Mouse (Mus musculus): Measurements from ENCODE around the gene Cnot6l. TPM values are rescaled to one million over a fixed set of nuclear protein-coding genes. Genes with fewer than 3 reads are reported as not detected.

Gene Cnot6l
- 21.3 and 27.4 TPM in 2 replicates for polyA plus RNA-seq (2015; fragmentation: Nextera tagmentation; extraction: Ambion mirVana)

- peak within 1 kb of the TSS; percentile 99 for H3K27ac ChIP-seq (replicated peaks)
- H3K4me1 ChIP-seq: peaks cover 6% of the 10 kb centered on the region; the same call in 1 of the 2 replicates
- peak within 1 kb of the TSS; percentile 60 for H3K4me2 ChIP-seq (replicated peaks)
- no peaks in the 10 kb centered on the region for H3K9me3 ChIP-seq (replicated peaks)
- no peak for ATAC-seq (ENCODE audit: insufficient number of reproducible peaks, low FRiP score, low TSS enrichment, low read depth)
- peak within 1 kb of the TSS; percentile 97 for H3K4me3 ChIP-seq (replicated peaks)
- H3K27me3 ChIP-seq: no peaks in the 10 kb centered on the region
- 16% methylated on average over 5 of the region's 5 CpGs for WGBS
- no peaks in the 10 kb centered on the region for H3K36me3 ChIP-seq
- peak within 1 kb of the TSS; percentile 76; the same call in 1 of the 2 replicates for H3K9ac ChIP-seq
These were observed at the start of gene Cnot6l for GRCm38 (mm10) chr5:96164021-96164411. Cnot6l (minus strand) TSS chr5:96164171.

- H3K36me3 ChIP-seq: peaks cover 7% of the 10 kb centered on the region
- peak; percentile 97 for ATAC-seq (ENCODE audit: insufficient number of reproducible peaks, low FRiP score, low TSS enrichment, low read depth)
- no peaks in the 10 kb centered on the region for H3K27me3 ChIP-seq
- no peaks in the 10 kb centered on the region for H3K9me3 ChIP-seq (replicated peaks)
- peaks cover 9% of the 10 kb centered on the region for H3K4me1 ChIP-seq
- under 1% methylated on average over 35 of the region's 35 CpGs for WGBS
- peak overlapping the region; percentile 63 for H3K9ac ChIP-seq
- H3K4me2 ChIP-seq (replicated peaks): peak overlapping the region; percentile 67
- peak overlapping the region; percentile 92 for H3K27ac ChIP-seq (replicated peaks)
- peak overlapping the region; percentile 87 for H3K4me3 ChIP-seq (replicated peaks)
These were observed 46.1 kb upstream of the Cnot6l start for GRCm38 (mm10) chr5:96209916-96210583.

- H3K36me3 ChIP-seq: peaks cover 7% of the 10 kb centered on the region
- peak within 1 kb of the TSS; percentile 63 for H3K9ac ChIP-seq
- no peaks in the 10 kb centered on the region for H3K27me3 ChIP-seq
- H3K4me2 ChIP-seq (replicated peaks): peak within 1 kb of the TSS; percentile 67
- WGBS: 1% methylated on average over 17 of the region's 17 CpGs
- peak within 1 kb of the TSS; percentile 87 for H3K4me3 ChIP-seq (replicated peaks)
- no peaks in the 10 kb centered on the region for H3K9me3 ChIP-seq (replicated peaks)
- peaks cover 9% of the 10 kb centered on the region for H3K4me1 ChIP-seq
- H3K27ac ChIP-seq (replicated peaks): peak within 1 kb of the TSS; percentile 92
- peak; percentile 35; the same call in 1 of the 2 replicates for ATAC-seq (ENCODE audit: insufficient number of reproducible peaks, low FRiP score, low TSS enrichment, low read depth)
These were observed 45.5 kb upstream of the Cnot6l start, which contains the start of gene Mrpl1 for GRCm38 (mm10) chr5:96209459-96209858. Mrpl1 (plus strand) TSS chr5:96209493.

GRCm38 (mm10) chr5:96208543-96208942 is 44.6 kb upstream of the Cnot6l start:
- no peak for ATAC-seq (ENCODE audit: insufficient number of reproducible peaks, low FRiP score, low TSS enrichment, low read depth)
- Histone ChIP-seq H3K27ac (replicated peaks) (no peak overlapping the region), H3K36me3 (no peaks in the 10 kb centered on the region), H3K4me3 (replicated peaks) (no peak overlapping the region), H3K9ac (no peak overlapping the region), H3K4me2 (replicated peaks) (no peak overlapping the region), H3K4me1 (peaks cover 9% of the 10 kb centered on the region), H3K9me3 (replicated peaks) (no peaks in the 10 kb centered on the region), H3K27me3 (no peaks in the 10 kb centered on the region)
- WGBS: 48% methylated on average over 4 of the region's 4 CpGs

- H3K36me3 ChIP-seq: no peaks in the 10 kb centered on the region
- H3K4me3 ChIP-seq (replicated peaks): no peak overlapping the region
- H3K4me1 ChIP-seq: peaks cover 9% of the 10 kb centered on the region
- H3K27me3 ChIP-seq: no peaks in the 10 kb centered on the region
- H3K27ac ChIP-seq (replicated peaks): no peak overlapping the region
- no peak for ATAC-seq (ENCODE audit: insufficient number of reproducible peaks, low FRiP score, low TSS enrichment, low read depth)
- no peak overlapping the region for H3K4me2 ChIP-seq (replicated peaks)
- no peaks in the 10 kb centered on the region for H3K9me3 ChIP-seq (replicated peaks)
- H3K9ac ChIP-seq: no peak overlapping the region
- WGBS: 86% methylated on average over 2 of the region's 2 CpGs
These were observed 43.6 kb upstream of the Cnot6l start for GRCm38 (mm10) chr5:96207531-96207930.

- H3K4me2 ChIP-seq (replicated peaks): no peak overlapping the region
- no peak overlapping the region for H3K9ac ChIP-seq
- no peak overlapping the region for H3K4me3 ChIP-seq (replicated peaks)
- ATAC-seq (ENCODE audit: insufficient number of reproducible peaks, low FRiP score, low TSS enrichment, low read depth): no peak
- no peaks in the 10 kb centered on the region for H3K9me3 ChIP-seq (replicated peaks)
- 13% methylated on average over 2 of the region's 2 CpGs for WGBS
- H3K27ac ChIP-seq (replicated peaks): no peak overlapping the region
- H3K4me1 ChIP-seq: peaks cover 9% of the 10 kb centered on the region
- H3K36me3 ChIP-seq: no peaks in the 10 kb centered on the region
- no peaks in the 10 kb centered on the region for H3K27me3 ChIP-seq
These were observed 42.9 kb upstream of the Cnot6l start for GRCm38 (mm10) chr5:96206897-96207296.

GRCm38 (mm10) chr5:96201462-96202154 is 37.6 kb upstream of the Cnot6l start:
- H3K9ac ChIP-seq: no peak overlapping the region
- 0 out of 2 replicates have a peak, but pooled peaks cover 2% of the 10 kb centered on the region for H3K4me1 ChIP-seq
- no peak overlapping the region for H3K4me2 ChIP-seq (replicated peaks)
- no peaks in the 10 kb centered on the region for H3K36me3 ChIP-seq
- H3K27me3 ChIP-seq: no peaks in the 10 kb centered on the region
- H3K9me3 ChIP-seq (replicated peaks): no peaks in the 10 kb centered on the region
- no peak overlapping the region for H3K4me3 ChIP-seq (replicated peaks)
- 71% methylated on average over 10 of the region's 10 CpGs for WGBS
- no peak for ATAC-seq (ENCODE audit: insufficient number of reproducible peaks, low FRiP score, low TSS enrichment, low read depth)
- H3K27ac ChIP-seq (replicated peaks): no peak overlapping the region

GRCm38 (mm10) chr5:96200269-96200668 is 36.3 kb upstream of the Cnot6l start:
- Histone ChIP-seq H3K4me3 (replicated peaks) (no peak overlapping the region), H3K4me2 (replicated peaks) (no peak overlapping the region), H3K9ac (no peak overlapping the region), H3K4me1 (no peaks in the 10 kb centered on the region), H3K27ac (replicated peaks) (no peak overlapping the region), H3K9me3 (replicated peaks) (no peaks in the 10 kb centered on the region), H3K27me3 (no peaks in the 10 kb centered on the region), H3K36me3 (no peaks in the 10 kb centered on the region)
- ATAC-seq (ENCODE audit: insufficient number of reproducible peaks, low FRiP score, low TSS enrichment, low read depth): no peak
- WGBS: 72% methylated on average over 3 of the region's 3 CpGs

GRCm38 (mm10) chr5:96198271-96198670 is 34.3 kb upstream of the Cnot6l start:
- Histone ChIP-seq H3K9me3 (replicated peaks) (no peaks in the 10 kb centered on the region), H3K27ac (replicated peaks) (no peak overlapping the region), H3K9ac (no peak overlapping the region), H3K27me3 (no peaks in the 10 kb centered on the region), H3K4me2 (replicated peaks) (no peak overlapping the region), H3K36me3 (no peaks in the 10 kb centered on the region), H3K4me1 (no peaks in the 10 kb centered on the region), H3K4me3 (replicated peaks) (no peak overlapping the region)
- WGBS: 38% methylated on average over 6 of the region's 6 CpGs
- no peak for ATAC-seq (ENCODE audit: insufficient number of reproducible peaks, low FRiP score, low TSS enrichment, low read depth)

GRCm38 (mm10) chr5:96196547-96197052 is 32.6 kb upstream of the Cnot6l start:
- no peak overlapping the region for H3K4me2 ChIP-seq (replicated peaks)
- no peaks in the 10 kb centered on the region for H3K4me1 ChIP-seq
- 67% methylated on average over 2 of the region's 2 CpGs for WGBS
- no peaks in the 10 kb centered on the region for H3K27me3 ChIP-seq
- H3K4me3 ChIP-seq (replicated peaks): no peak overlapping the region
- no peak for ATAC-seq (ENCODE audit: insufficient number of reproducible peaks, low FRiP score, low TSS enrichment, low read depth)
- no peak overlapping the region for H3K27ac ChIP-seq (replicated peaks)
- H3K9me3 ChIP-seq (replicated peaks): no peaks in the 10 kb centered on the region
- H3K9ac ChIP-seq: no peak overlapping the region
- no peaks in the 10 kb centered on the region for H3K36me3 ChIP-seq

- no peaks in the 10 kb centered on the region for H3K27me3 ChIP-seq
- no peak overlapping the region for H3K4me2 ChIP-seq (replicated peaks)
- 41% methylated on average over 4 of the region's 4 CpGs for WGBS
- no peak overlapping the region for H3K27ac ChIP-seq (replicated peaks)
- ATAC-seq (ENCODE audit: insufficient number of reproducible peaks, low FRiP score, low TSS enrichment, low read depth): no peak
- no peak overlapping the region for H3K9ac ChIP-seq
- no peak overlapping the region for H3K4me3 ChIP-seq (replicated peaks)
- H3K4me1 ChIP-seq: no peaks in the 10 kb centered on the region
- H3K36me3 ChIP-seq: no peaks in the 10 kb centered on the region
- no peaks in the 10 kb centered on the region for H3K9me3 ChIP-seq (replicated peaks)
These were observed 27.3 kb upstream of the Cnot6l start for GRCm38 (mm10) chr5:96191251-96191650.
